Mouse (Mus musculus) stomach, postnatal 0 days (tissue): ENCODE measurements around the gene Scn8a. TPM values are rescaled to one million over a fixed set of nuclear protein-coding genes. Genes with fewer than 3 reads are reported as not detected.

Experiments used
- ATAC-seq: fragments of 200-750 bp; cut with Nextera tagmentation; 2 replicates; pipeline ENCODE4 v1.8.0; 2017; ENCODE audit not compliant: low FRiP score, low TSS enrichment
- DNase-seq: peaks from one replicate; pipeline ENCODE4 v3.0.0-alpha.2; 2016; ENCODE audit warnings: low spot score
- H3K27ac ChIP-seq: fragments of 300-500 bp; sonication (generic); replicated peaks from 2 replicates; pipeline ENCODE4 v1.5.1; 2014; ENCODE audit warnings: mild to moderate bottlenecking, control low read depth
- H3K27me3 ChIP-seq: fragments of 300-500 bp; sonication (generic); 2 replicates; pipeline ENCODE4 v1.6.1; 2014; ENCODE audit warnings: low read length; ENCODE audit not compliant: control insufficient read depth, insufficient read depth
- H3K36me3 ChIP-seq: fragments of 300-500 bp; sonication (generic); 2 replicates; pipeline ENCODE4 v1.6.1; 2014; ENCODE audit warnings: low read length, mixed read lengths; ENCODE audit not compliant: control insufficient read depth, insufficient read depth
- H3K4me1 ChIP-seq: fragments of 300-500 bp; sonication (generic); replicated peaks from 2 replicates; pipeline ENCODE4 v1.6.1; 2014; ENCODE audit warnings: antibody characterized with exemption; ENCODE audit not compliant: control insufficient read depth, insufficient read depth
- H3K4me2 ChIP-seq: fragments of 300-500 bp; sonication (generic); replicated peaks from 2 replicates; pipeline ENCODE4 v1.6.1; 2014; ENCODE audit warnings: low read depth, mild to moderate bottlenecking, control low read depth, moderate library complexity
- H3K4me3 ChIP-seq: fragments of 300-500 bp; sonication (generic); 2 replicates; pipeline ENCODE4 v1.5.1; 2014; ENCODE audit warnings: low read depth, low read length, control low read depth
- H3K9ac ChIP-seq: fragments of 300-500 bp; sonication (generic); 2 replicates; pipeline ENCODE4 v1.6.1; 2014; ENCODE audit warnings: mild to moderate bottlenecking, low read length, control low read depth, mixed read lengths
- H3K9me3 ChIP-seq: fragments of 300-500 bp; sonication (generic); 2 replicates; pipeline ENCODE4 v1.6.1; 2016; ENCODE audit warnings: low read length; ENCODE audit not compliant: control insufficient read depth
- CTCF ChIP-seq: IDR thresholded peaks from 2 replicates; pipeline ENCODE4 v1.5.1; 2016; ENCODE audit warnings: antibody characterized with exemption, low read depth, mild to moderate bottlenecking, moderate library complexity
- EP300 ChIP-seq: optimal IDR thresholded peaks from 2 replicates; pipeline ENCODE3; 2016; ENCODE audit warnings: antibody characterized with exemption
- WGBS: fragments of 180-500 bp; shearing (Covaris S2); extraction: QIAGEN DNeasy Blood & Tissue Kit; methylation state at CpG from one replicate; pipeline ENCODE4 v1.1.7; 2014; 5-methylcytosine and 5-hydroxymethylcytosine counted together
- polyA plus RNA-seq: library from polyadenylated mRNA; unstranded; fragments of >200 nt; fragmentation: Nextera tagmentation; extraction: Ambion mirVana; gene quantifications from 2 replicates; pipeline ENCODE4 v1.2.1, GENCODE M21; 2015

Scn8a gene
- polyA plus RNA-seq, 1 experiment from 2014 or later: 0.61 TPM

- WGBS: 91% methylated on average over 6 of the region's 6 CpGs
- Histone ChIP-seq H3K4me1 (no peaks in the 10 kb centered on the region), H3K4me2 (no peak overlapping the region), H3K9ac (no peak overlapping the region), H3K27ac (no peak overlapping the region), H3K27me3 (no peaks in the 10 kb centered on the region), H3K4me3 (no peak overlapping the region), H3K36me3 (no peaks in the 10 kb centered on the region), H3K9me3 (no peaks in the 10 kb centered on the region)
- TF ChIP-seq EP300 (no peak), CTCF (no peak)
- ATAC-seq: no peak
- DNase-seq: no peak
These were observed 141.7 kb downstream of the Scn8a start for GRCm38 (mm10) chr15:101011352-101011751.

DNA sequence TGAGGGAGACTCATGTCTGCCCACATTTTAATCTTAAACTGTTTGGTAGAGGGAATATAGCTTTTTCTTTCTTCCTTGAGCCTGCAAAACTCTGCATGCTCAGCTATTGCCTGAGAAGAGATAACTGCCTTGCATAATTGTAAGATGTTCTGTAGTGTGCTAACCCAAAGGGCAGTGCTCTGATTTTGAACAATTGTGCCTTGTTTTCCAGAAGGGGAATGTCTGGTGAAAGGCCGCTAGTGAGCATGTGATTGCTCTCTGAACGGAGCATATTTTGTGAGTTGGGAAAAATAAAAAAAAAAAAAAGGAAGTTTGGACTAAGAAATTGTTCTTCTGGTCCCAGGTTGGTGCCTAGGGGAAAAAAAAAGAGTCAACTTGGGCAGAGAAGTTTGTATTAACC is 159.3 kb downstream of the Scn8a start:
- no peak overlapping the region for H3K27ac ChIP-seq
- DNase-seq: no peak

GRCm38 (mm10) chr15:101039651-101040050 is 170.0 kb downstream of the Scn8a start:
- no peak overlapping the region for H3K9ac ChIP-seq
- no peaks in the 10 kb centered on the region for H3K9me3 ChIP-seq
- DNase-seq: peak; percentile 42
- TF ChIP-seq EP300: no peak
- peak; percentile 64 for TF ChIP-seq CTCF
- 55% methylated on average over 17 of the region's 17 CpGs for WGBS
- H3K4me3 ChIP-seq: no peak overlapping the region
- H3K27ac ChIP-seq: no peak overlapping the region
- H3K4me2 ChIP-seq: 0 out of 2 replicates have a peak overlapping the region, but pooled peaks have one; percentile 31
- H3K27me3 ChIP-seq: peaks cover 3% of the 10 kb centered on the region; the same call in 1 of the 2 replicates
- H3K36me3 ChIP-seq: no peaks in the 10 kb centered on the region
- no peaks in the 10 kb centered on the region for H3K4me1 ChIP-seq
- ATAC-seq: no peak

More for the DNA sequence above, 159.3 kb downstream of the Scn8a start:
- Histone ChIP-seq H3K4me1 (no peaks in the 10 kb centered on the region), H3K9me3 (no peaks in the 10 kb centered on the region), H3K4me2 (no peak overlapping the region), H3K27me3 (no peaks in the 10 kb centered on the region), H3K36me3 (no peaks in the 10 kb centered on the region), H3K4me3 (no peak overlapping the region), H3K9ac (no peak overlapping the region)
- WGBS: 69% methylated on average over 2 of the region's 2 CpGs
- no peak for ATAC-seq
- TF ChIP-seq EP300 (no peak), CTCF (no peak)

DNA sequence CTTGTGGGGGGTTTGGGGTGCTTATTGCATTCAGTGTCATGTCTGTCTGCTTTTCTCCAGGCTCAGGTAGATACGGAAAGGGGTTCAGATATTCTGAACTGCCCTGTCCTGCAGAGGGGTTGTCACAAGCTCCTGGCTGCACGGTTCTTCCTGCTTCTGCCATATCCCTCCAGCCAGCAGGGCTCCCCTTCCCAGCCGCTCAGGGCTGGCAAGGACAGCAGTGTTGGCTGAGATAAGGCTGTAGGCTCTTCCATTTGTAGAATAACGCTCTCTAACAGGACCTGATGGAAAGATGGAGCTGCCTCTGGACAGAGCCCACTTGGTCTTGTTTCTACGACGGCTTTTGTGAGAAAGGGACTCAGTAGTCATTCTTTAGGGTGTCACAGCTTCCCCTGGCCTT is 172.3 kb downstream of the Scn8a start:
- DNase-seq (no peak), ATAC-seq (no peak)
- H3K27me3 ChIP-seq: peaks cover 3% of the 10 kb centered on the region; the same call in 1 of the 2 replicates
- H3K4me1 ChIP-seq: peaks cover 12% of the 10 kb centered on the region; the same call in 1 of the 2 replicates
- no peak overlapping the region for H3K4me2 ChIP-seq
- no peak overlapping the region for H3K27ac ChIP-seq
- H3K9ac ChIP-seq: no peak overlapping the region
- no peak overlapping the region for H3K4me3 ChIP-seq
- WGBS: 60% methylated on average over 6 of the region's 6 CpGs
- TF ChIP-seq EP300 (no peak), CTCF (no peak)
- no peaks in the 10 kb centered on the region for H3K36me3 ChIP-seq
- no peaks in the 10 kb centered on the region for H3K9me3 ChIP-seq

GRCm38 (mm10) chr15:101042613-101043012 is 173.0 kb downstream of the Scn8a start:
- Histone ChIP-seq H3K9me3 (no peaks in the 10 kb centered on the region), H3K36me3 (no peaks in the 10 kb centered on the region), H3K4me3 (no peak overlapping the region), H3K9ac (no peak overlapping the region), H3K27ac (no peak overlapping the region), H3K27me3 (peaks cover 3% of the 10 kb centered on the region; the same call in 1 of the 2 replicates), H3K4me1 (peaks cover 14% of the 10 kb centered on the region; the same call in 1 of the 2 replicates), H3K4me2 (no peak overlapping the region)
- peak; percentile 72 for DNase-seq
- TF ChIP-seq CTCF (peak; percentile 82), EP300 (no peak)
- WGBS: 25% methylated on average over 6 of the region's 6 CpGs
- ATAC-seq: no peak

DNA sequence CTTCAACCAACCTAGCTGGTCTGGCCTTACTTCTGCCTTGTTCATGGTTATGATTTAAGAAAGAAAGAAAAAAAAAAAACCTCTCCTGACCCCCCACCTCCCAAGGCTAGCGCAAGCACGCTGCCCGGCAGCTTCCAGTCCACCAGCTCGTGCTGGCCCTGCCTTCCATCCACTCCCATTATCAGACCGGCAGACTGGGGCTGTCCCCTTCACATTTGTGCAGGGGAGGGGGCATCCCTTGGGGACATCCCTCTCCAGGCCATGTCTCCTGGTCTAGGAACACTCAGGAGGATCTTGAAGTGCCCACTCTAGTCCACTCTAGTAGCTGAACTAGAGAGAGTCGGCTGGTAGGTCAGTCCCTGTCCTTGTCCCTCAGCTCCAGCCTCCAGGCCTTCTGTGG is 174.9 kb downstream of the Scn8a start:
- peaks cover 3% of the 10 kb centered on the region; the same call in 1 of the 2 replicates for H3K27me3 ChIP-seq
- no peak for ATAC-seq

More for the DNA sequence above, 174.9 kb downstream of the Scn8a start:
- no peaks in the 10 kb centered on the region for H3K9me3 ChIP-seq
- peaks cover 14% of the 10 kb centered on the region; the same call in 1 of the 2 replicates for H3K4me1 ChIP-seq
- DNase-seq: no peak
- H3K27ac ChIP-seq: no peak overlapping the region
- no peak overlapping the region for H3K9ac ChIP-seq
- no peak overlapping the region for H3K4me2 ChIP-seq
- no peak overlapping the region for H3K4me3 ChIP-seq
- no peak for TF ChIP-seq EP300
- no peak for TF ChIP-seq CTCF
- no peaks in the 10 kb centered on the region for H3K36me3 ChIP-seq
- 54% methylated on average over 6 of the region's 6 CpGs for WGBS
